In genomic region chr8:84729921-84730362, GRCm38 (mm10) we compare ENCODE assay signal across 8 mouse cellular contexts. TPM values are rescaled to one million over a fixed set of nuclear protein-coding genes. Genes with fewer than 3 reads are reported as not detected.
DNase-seq lines count a peak whose midpoint lies in the region; ATAC-seq and TF ChIP-seq lines count a peak whose summit lies in the region.

No protein-coding gene starts in this region.

- no peaks in the 10 kb centered on the region for H3K36me3 ChIP-seq in hindbrain, embryonic 10.5 days
- H3K36me3 ChIP-seq in hindbrain, embryonic 11.5 days (ENCODE audit: control insufficient read depth, insufficient read depth, low read length), result no peaks in the 10 kb centered on the region
- H3K36me3 ChIP-seq in heart, embryonic 12.5 days, result no peaks in the 10 kb centered on the region
- H3K36me3 ChIP-seq in liver, adult 2 months (ENCODE audit: control insufficient read depth, insufficient read depth, low read length), result no peaks in the 10 kb centered on the region

- H3K27me3 ChIP-seq in hindbrain, embryonic 10.5 days (ENCODE audit: insufficient read depth, poor library complexity, severe bottlenecking), result peaks cover 100% of the 10 kb centered on the region
- H3K27me3 ChIP-seq in hindbrain, embryonic 11.5 days (ENCODE audit: control insufficient read depth, insufficient read depth, low read length), result peaks cover 23% of the 10 kb centered on the region
- no peaks in the 10 kb centered on the region for H3K27me3 ChIP-seq in cerebellum, adult 2 months (ENCODE audit: control insufficient read depth, insufficient read depth, low read length)
- 0 out of 2 replicates have a peak, but pooled peaks cover 3% of the 10 kb centered on the region for H3K27me3 ChIP-seq in heart, embryonic 12.5 days (replicated peaks)
- no peaks in the 10 kb centered on the region for H3K27me3 ChIP-seq in liver, adult 2 months (ENCODE audit: control insufficient read depth, insufficient read depth, low read length)

- peaks cover 63% of the 10 kb centered on the region for H3K4me1 ChIP-seq in hindbrain, embryonic 10.5 days (replicated peaks)
- peaks cover 9% of the 10 kb centered on the region; the same call in 1 of the 2 replicates for H3K4me1 ChIP-seq in hindbrain, embryonic 11.5 days (replicated peaks; ENCODE audit: control insufficient read depth, insufficient read depth, low read length)
- peaks cover 76% of the 10 kb centered on the region for H3K4me1 ChIP-seq in cerebellum, adult 2 months (ENCODE audit: control insufficient read depth, insufficient read depth, low read length)
- peaks cover 97% of the 10 kb centered on the region for H3K4me1 ChIP-seq in heart, embryonic 12.5 days (replicated peaks)
- peaks cover 31% of the 10 kb centered on the region for H3K4me1 ChIP-seq in liver, adult 2 months (ENCODE audit: control insufficient read depth, insufficient read depth, low read length)
- H3K4me1 ChIP-seq in olfactory bulb, adult 2 months (ENCODE audit: control insufficient read depth, insufficient read depth, low read length), result peaks cover 49% of the 10 kb centered on the region

- no peak for ATAC-seq in hindbrain, embryonic 11.5 days (ENCODE audit: low FRiP score)
- no peak for ATAC-seq in heart, embryonic 12.5 days (ENCODE audit: insufficient number of reproducible peaks, low FRiP score)

- H3K79me2 ChIP-seq in liver, adult 2 months (ENCODE audit: control insufficient read depth, insufficient read depth, low read length), result peaks cover 18% of the 10 kb centered on the region

- H3K27ac ChIP-seq in hindbrain, embryonic 10.5 days, result peak overlapping the region; percentile 79
- H3K27ac ChIP-seq in hindbrain, embryonic 11.5 days (ENCODE audit: low read depth, low read length), result no peak overlapping the region
- H3K27ac ChIP-seq in cerebellum, adult 2 months (ENCODE audit: insufficient read depth, low read length), result peak overlapping the region; percentile 89
- peak overlapping the region; percentile 94 for H3K27ac ChIP-seq in heart, embryonic 12.5 days (ENCODE audit: poor library complexity, severe bottlenecking)
- peak overlapping the region; percentile 30; the same call in 1 of the 2 replicates for H3K27ac ChIP-seq in liver, adult 2 months (replicated peaks; ENCODE audit: insufficient read depth, low read depth, low read length)
- H3K27ac ChIP-seq in olfactory bulb, adult 2 months (ENCODE audit: insufficient read depth, low read depth, low read length), result peak overlapping the region; percentile 56

- WGBS in hindbrain, embryonic 10.5 days, result 92% methylated on average over 16 of the region's 16 CpGs
- WGBS in hindbrain, embryonic 11.5 days, result 92% methylated on average over 16 of the region's 16 CpGs
- WGBS in cerebellum, adult 2 months, result 9% methylated on average over 16 of the region's 16 CpGs
- WGBS in heart, embryonic 12.5 days, result 79% methylated on average over 16 of the region's 16 CpGs
- 80% methylated on average over 16 of the region's 16 CpGs for WGBS in liver, adult 2 months
- 69% methylated on average over 16 of the region's 16 CpGs for WGBS in olfactory bulb, adult 2 months

- no peaks in the 10 kb centered on the region for H3K9me3 ChIP-seq in hindbrain, embryonic 10.5 days
- H3K9me3 ChIP-seq in hindbrain, embryonic 11.5 days (ENCODE audit: control insufficient read depth, low read length), result no peaks in the 10 kb centered on the region
- no peaks in the 10 kb centered on the region for H3K9me3 ChIP-seq in heart, embryonic 12.5 days (replicated peaks)

- no peak for TF ChIP-seq CTCF in cerebellum, adult 2 months (IDR thresholded peaks at IDR 0.05; ENCODE audit: borderline replicate concordance, insufficient read depth, low read depth, low read length)
- TF ChIP-seq CTCF in liver, adult 2 months (IDR thresholded peaks at IDR 0.05; ENCODE audit: low read depth, low read length), result no peak
- no peak for TF ChIP-seq CTCF in olfactory bulb, adult 2 months (IDR thresholded peaks at IDR 0.05; ENCODE audit: insufficient read depth, low read depth, low read length)

- H3K4me2 ChIP-seq in hindbrain, embryonic 11.5 days (replicated peaks; ENCODE audit: low read depth, low read length), result no peak overlapping the region
- H3K4me2 ChIP-seq in heart, embryonic 12.5 days, result peak overlapping the region; percentile 35

- no peak for TF ChIP-seq POLR2A in cerebellum, adult 2 months (IDR thresholded peaks at IDR 0.05; ENCODE audit: borderline replicate concordance, insufficient read depth, low read length)
- TF ChIP-seq POLR2A in liver, adult 2 months (IDR thresholded peaks at IDR 0.05; ENCODE audit: extremely low read depth, insufficient read depth, low read length), result no peak
- TF ChIP-seq POLR2A in olfactory bulb, adult 2 months (IDR thresholded peaks at IDR 0.05; ENCODE audit: insufficient read depth, low read depth, low read length), result no peak

- H3K4me3 ChIP-seq in hindbrain, embryonic 10.5 days, result no peak overlapping the region
- H3K4me3 ChIP-seq in hindbrain, embryonic 11.5 days (ENCODE audit: low read depth, low read length), result no peak overlapping the region
- H3K4me3 ChIP-seq in cerebellum, adult 2 months (replicated peaks; ENCODE audit: insufficient read depth, low read depth, low read length), result peak overlapping the region; percentile 15
- H3K4me3 ChIP-seq in heart, embryonic 12.5 days, result no peak overlapping the region
- H3K4me3 ChIP-seq in liver, adult 2 months (ENCODE audit: insufficient read depth, low read depth, low read length), result no peak overlapping the region
- H3K4me3 ChIP-seq in olfactory bulb, adult 2 months (ENCODE audit: insufficient read depth, low read depth, low read length), result no peak overlapping the region

- H3K9ac ChIP-seq in hindbrain, embryonic 11.5 days (ENCODE audit: low read depth, low read length), result no peak overlapping the region
- 0 out of 2 replicates have a peak overlapping the region, but pooled peaks have one; percentile 5 for H3K9ac ChIP-seq in heart, embryonic 12.5 days
- H3K9ac ChIP-seq in liver, adult 2 months (ENCODE audit: low read depth, low read length), result no peak overlapping the region

- DNase-seq in hindbrain, embryonic 10.5 days (ENCODE audit: low spot score), result no peak
- DNase-seq in hindbrain, embryonic 11.5 days (ENCODE audit: low spot score), result no peak
- peak; percentile 77 to 79 for DNase-seq in cerebellum, adult 2 months
- no peak for DNase-seq in liver, adult 2 months (ENCODE audit: extremely low read depth, low read depth, low spot score)
- DNase-seq in ovary, postnatal 10 days (ENCODE audit: low spot score), result no peak
- no peak for DNase-seq in embryo, embryonic 10.5 days (ENCODE audit: low spot score)

RNA-seq across cellular contexts. Expression of gene G430095P16Rik, which starts 7.1 kb away (rescaled TPM):
- 0.54 and 1.9 TPM in 2 replicates for polyA plus RNA-seq in hindbrain, embryonic 10.5 days (2016; fragmentation: Nextera tagmentation; extraction: Ambion mirVana)
- polyA plus RNA-seq in hindbrain, embryonic 11.5 days (2014; fragmentation: Nextera tagmentation; extraction: Ambion mirVana), result 2.3 and 2.9 TPM in 2 replicates
- 0.27 and 0.33 TPM in 2 replicates for polyA plus RNA-seq in cerebellum, adult 2 months (2012; rRNA removed)
- 5.4 and 6.9 TPM in 2 replicates for polyA plus RNA-seq in heart, embryonic 12.5 days (2016; fragmentation: Nextera tagmentation; extraction: Ambion mirVana)
- total RNA-seq in liver, adult 2 months (2014; rRNA removed), result not detected in 2 replicates
- 0.19 TPM in 1 of 2 replicates, not detected in the other for polyA plus RNA-seq in liver, adult 2 months (2012; rRNA removed)
- polyA plus RNA-seq in olfactory bulb, adult 2 months (2012; ENCODE audit: insufficient read depth, insufficient read length, low replicate concordance, missing spikeins), result not detected in 2 replicates

RNA-seq across cellular contexts. Expression of gene Lyl1, which starts 28.7 kb away (rescaled TPM):
- polyA plus RNA-seq in hindbrain, embryonic 10.5 days (2016; fragmentation: Nextera tagmentation; extraction: Ambion mirVana), result 5.6 and 6.5 TPM in 2 replicates
- 5.3 and 5.4 TPM in 2 replicates for polyA plus RNA-seq in hindbrain, embryonic 11.5 days (2014; fragmentation: Nextera tagmentation; extraction: Ambion mirVana)
- 1.7 TPM in 2 replicates for polyA plus RNA-seq in cerebellum, adult 2 months (2012; rRNA removed)
- polyA plus RNA-seq in heart, embryonic 12.5 days (2016; fragmentation: Nextera tagmentation; extraction: Ambion mirVana), result 18.1 and 19.7 TPM in 2 replicates
- total RNA-seq in liver, adult 2 months (2014; rRNA removed), result 0.18 and 0.47 TPM in 2 replicates
- polyA plus RNA-seq in liver, adult 2 months (2012; rRNA removed), result 0.71 and 1.3 TPM in 2 replicates
- not detected in 2 replicates for polyA plus RNA-seq in olfactory bulb, adult 2 months (2012; ENCODE audit: insufficient read depth, insufficient read length, low replicate concordance, missing spikeins)

RNA-seq across cellular contexts. Expression of gene Nacc1, which starts 42.3 kb away (rescaled TPM):
- polyA plus RNA-seq in hindbrain, embryonic 10.5 days (2016; fragmentation: Nextera tagmentation; extraction: Ambion mirVana), result 25.2 and 28.9 TPM in 2 replicates
- 19.7 and 20.5 TPM in 2 replicates for polyA plus RNA-seq in hindbrain, embryonic 11.5 days (2014; fragmentation: Nextera tagmentation; extraction: Ambion mirVana)
- polyA plus RNA-seq in cerebellum, adult 2 months (2012; rRNA removed), result 91.0 and 93.9 TPM in 2 replicates
- 20.9 and 21.3 TPM in 2 replicates for polyA plus RNA-seq in heart, embryonic 12.5 days (2016; fragmentation: Nextera tagmentation; extraction: Ambion mirVana)
- total RNA-seq in liver, adult 2 months (2014; rRNA removed), result 5.3 and 8.0 TPM in 2 replicates
- polyA plus RNA-seq in liver, adult 2 months (2012; rRNA removed), result 31.0 and 32.6 TPM in 2 replicates
- polyA plus RNA-seq in olfactory bulb, adult 2 months (2012; ENCODE audit: insufficient read depth, insufficient read length, low replicate concordance, missing spikeins), result not detected in 2 replicates

RNA-seq across cellular contexts. Expression of gene Trmt1, which starts 43.8 kb away (rescaled TPM):
- polyA plus RNA-seq in hindbrain, embryonic 10.5 days (2016; fragmentation: Nextera tagmentation; extraction: Ambion mirVana), result 57.8 and 65.9 TPM in 2 replicates
- 47.9 and 51.1 TPM in 2 replicates for polyA plus RNA-seq in hindbrain, embryonic 11.5 days (2014; fragmentation: Nextera tagmentation; extraction: Ambion mirVana)
- 144 and 148 TPM in 2 replicates for polyA plus RNA-seq in cerebellum, adult 2 months (2012; rRNA removed)
- 46.2 and 49.5 TPM in 2 replicates for polyA plus RNA-seq in heart, embryonic 12.5 days (2016; fragmentation: Nextera tagmentation; extraction: Ambion mirVana)
- 20.7 and 27.3 TPM in 2 replicates for total RNA-seq in liver, adult 2 months (2014; rRNA removed)
- polyA plus RNA-seq in liver, adult 2 months (2012; rRNA removed), result 44.6 and 58.6 TPM in 2 replicates
- polyA plus RNA-seq in olfactory bulb, adult 2 months (2012; ENCODE audit: insufficient read depth, insufficient read length, low replicate concordance, missing spikeins), result not detected in 2 replicates

Comparison
In these comparisons a context has a peak if more than half of its experiments do, and no peak if none do; other contexts are left out.
1. DNase-seq: peak in cerebellum, adult 2 months (2 of 2); none in hindbrain, embryonic 10.5 days (single experiment), hindbrain, embryonic 11.5 days (single experiment), liver, adult 2 months (single experiment), ovary, postnatal 10 days (single experiment) and embryo, embryonic 10.5 days (single experiment).